ENCODE assay signal across 12 mouse cellular contexts in the genomic region with DNA sequence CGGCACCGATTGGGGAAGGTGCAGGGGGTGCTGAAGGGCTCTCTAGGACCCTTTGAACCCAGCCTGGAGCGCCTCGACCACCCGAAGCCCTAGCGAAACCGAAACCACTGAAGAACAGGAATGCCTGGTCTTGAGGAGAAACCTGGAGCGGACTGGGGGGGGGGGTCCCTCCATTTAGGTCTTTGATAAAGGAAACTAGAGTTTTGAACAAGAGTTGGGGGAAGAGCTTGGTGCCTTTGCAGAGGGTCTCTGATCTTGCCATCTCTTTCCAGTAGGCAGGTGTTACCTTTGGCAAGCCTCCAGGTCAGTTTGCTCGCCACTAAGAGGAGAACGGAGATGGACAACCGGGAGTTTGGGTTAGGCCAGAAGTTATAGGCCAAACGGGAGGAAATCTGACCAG. TPM values are rescaled to one million over a fixed set of nuclear protein-coding genes. Genes with fewer than 3 reads are reported as not detected.
DNase-seq lines count a peak whose midpoint lies in the region; ATAC-seq and TF ChIP-seq lines count a peak whose summit lies in the region.
"Had no signal": no experiment of that assay in that cellular context is flagged by ENCODE, and none has a peak within 500 bp of the region (broad histone marks: within the 10 kb centered on the region; RNA-seq: fewer than 3 reads in every experiment).

No protein-coding gene starts in this region.

- H3K27ac ChIP-seq in heart, embryonic 14.5 days (replicated peaks in 1 of 2; ENCODE audit: control insufficient read depth in 1 of 2, insufficient read depth in 1 of 2, low read depth in 2 of 2, low read length in 2 of 2), result no peak overlapping the region; a peak in 1 of 4 replicates
- H3K27ac ChIP-seq in intestine, postnatal 0 days (ENCODE audit: low read depth, low read length), result no peak overlapping the region
- H3K27ac ChIP-seq in stomach, embryonic 15.5 days, result no peak overlapping the region
- H3K27ac ChIP-seq: hindbrain, postnatal 0 days; left cerebral cortex, adult 2 months; macrophage had no signal

- H3K4me3 ChIP-seq in heart, embryonic 14.5 days (ENCODE audit: control insufficient read depth in 1 of 2, insufficient read depth in 1 of 2, low read depth in 1 of 2, low read length in 2 of 2), result peak overlapping the region; percentile 44 to 50
- peak overlapping the region; percentile 74 for H3K4me3 ChIP-seq in megakaryocyte, embryonic 14.5 days (replicated peaks)
- H3K4me3 ChIP-seq in intestine, postnatal 0 days (ENCODE audit: low read depth, low read length), result peak overlapping the region; percentile 39; the same call in 1 of the 2 replicates
- peak overlapping the region; percentile 41 for H3K4me3 ChIP-seq in stomach, embryonic 15.5 days (replicated peaks)
- H3K4me3 ChIP-seq: left cerebral cortex, adult 2 months had no signal

- DNase-seq in heart, postnatal 25 days (ENCODE audit: low spot score), result no peak
- DNase-seq in cerebellum, adult 18-20 months, result no peak
- DNase-seq: cerebellum, adult 2 months had no signal

- H3K4me1 ChIP-seq in heart, embryonic 14.5 days (ENCODE audit: control insufficient read depth in 2 of 2, insufficient read depth in 2 of 2, low read length in 2 of 2), result peaks cover 3 to 16% of the 10 kb centered on the region in 2 experiments; a peak in 3 of 4 replicates
- H3K4me1 ChIP-seq in megakaryocyte, embryonic 14.5 days, result peaks cover 43% of the 10 kb centered on the region
- H3K4me1 ChIP-seq in intestine, postnatal 0 days (replicated peaks; ENCODE audit: control insufficient read depth, insufficient read depth, low read length), result no peaks in the 10 kb centered on the region
- peaks cover 21% of the 10 kb centered on the region for H3K4me1 ChIP-seq in stomach, embryonic 15.5 days

- H3K27me3 ChIP-seq in heart, embryonic 14.5 days (ENCODE audit: control insufficient read depth, insufficient read depth, low read length), result peaks cover 89% of the 10 kb centered on the region
- peaks cover 99% of the 10 kb centered on the region for H3K27me3 ChIP-seq in megakaryocyte, embryonic 14.5 days (replicated peaks)
- H3K27me3 ChIP-seq in intestine, postnatal 0 days (replicated peaks; ENCODE audit: control insufficient read depth, insufficient read depth, low read length), result peaks cover 99% of the 10 kb centered on the region
- H3K27me3 ChIP-seq in stomach, embryonic 15.5 days (replicated peaks), result peaks cover 92% of the 10 kb centered on the region

- H3K36me3 ChIP-seq in heart, embryonic 14.5 days (ENCODE audit: control insufficient read depth, insufficient read depth, low read length), result no peaks in the 10 kb centered on the region
- no peaks in the 10 kb centered on the region for H3K36me3 ChIP-seq in megakaryocyte, embryonic 14.5 days (replicated peaks; ENCODE audit: low read length)
- no peaks in the 10 kb centered on the region; the same call in 1 of the 2 replicates for H3K36me3 ChIP-seq in intestine, postnatal 0 days (ENCODE audit: control insufficient read depth, insufficient read depth)
- H3K36me3 ChIP-seq in stomach, embryonic 15.5 days, result no peaks in the 10 kb centered on the region

- H3K9ac ChIP-seq in heart, embryonic 14.5 days (ENCODE audit: low read length), result peak overlapping the region; percentile 74
- H3K9ac ChIP-seq in intestine, postnatal 0 days (ENCODE audit: low read depth, low read length), result no peak overlapping the region
- H3K9ac ChIP-seq in stomach, embryonic 15.5 days, result no peak overlapping the region

- H3K4me2 ChIP-seq in heart, embryonic 14.5 days (ENCODE audit: low read length), result peak overlapping the region; percentile 56
- H3K4me2 ChIP-seq in intestine, postnatal 0 days (replicated peaks; ENCODE audit: low read depth), result peak overlapping the region; percentile 37; the same call in 1 of the 2 replicates
- H3K4me2 ChIP-seq in stomach, embryonic 15.5 days, result peak overlapping the region; percentile 9

- TF ChIP-seq CTCF in intestine, postnatal 0 days (IDR thresholded peaks at IDR 0.05; ENCODE audit: low read depth), result no peak

- H3K9me3 ChIP-seq in heart, embryonic 14.5 days (ENCODE audit: control insufficient read depth, low read length), result no peaks in the 10 kb centered on the region
- H3K9me3 ChIP-seq in megakaryocyte, embryonic 14.5 days, result peaks cover 9% of the 10 kb centered on the region
- H3K9me3 ChIP-seq in intestine, postnatal 0 days (ENCODE audit: control insufficient read depth), result no peaks in the 10 kb centered on the region
- no peaks in the 10 kb centered on the region for H3K9me3 ChIP-seq in stomach, embryonic 15.5 days

- intact Hi-C loops in heart, postnatal 25 days (cut with DNase I), result loop anchor here (5.0 to 10.0 kb wide), 3 partner anchors 111 to 546 kb away; partner anchors contain the start of genes Eif3m and Qser1

- ATAC-seq in heart, embryonic 14.5 days (ENCODE audit: insufficient number of reproducible peaks, insufficient read depth, low FRiP score, low read depth), result no peak
- ATAC-seq in megakaryocyte, adult 5-6 weeks (ENCODE audit: poor library complexity, severe bottlenecking), result no peak
- no peak for ATAC-seq in intestine, postnatal 0 days
- ATAC-seq in stomach, embryonic 15.5 days (ENCODE audit: insufficient read depth, low FRiP score, low read depth), result no peak
- ATAC-seq: hindbrain, postnatal 0 days had no signal

- WGBS in heart, embryonic 14.5 days, result 4% methylated on average over 12 of the region's 12 CpGs
- 8% methylated on average over 12 of the region's 12 CpGs for WGBS in intestine, postnatal 0 days
- WGBS in stomach, embryonic 15.5 days, result 7% methylated on average over 12 of the region's 12 CpGs

RNA-seq across cellular contexts. Expression of gene Wt1, which starts 2.2 kb away (rescaled TPM):
- 23.1 and 23.6 TPM in 2 replicates for polyA plus RNA-seq in heart, embryonic 14.5 days (2014; fragmentation: Nextera tagmentation; extraction: Ambion mirVana)
- total RNA-seq in heart, postnatal 25 days (2021), result 1 to 10 TPM; 6.0 to 6.6 TPM
- polyA plus RNA-seq in megakaryocyte, embryonic 14.5 days (2012; ENCODE audit: insufficient read depth, low replicate concordance), result not detected in 2 replicates
- total RNA-seq in megakaryocyte, adult 5-6 weeks (2015), result not detected in 2 replicates
- total RNA-seq in megakaryocyte, adult 5-6 weeks (2017), result not detected in 2 replicates
- polyA plus RNA-seq in intestine, postnatal 0 days (2015; fragmentation: Nextera tagmentation; extraction: Ambion mirVana), result 3.9 TPM in 2 replicates
- 22.3 and 23.3 TPM in 2 replicates for polyA plus RNA-seq in stomach, embryonic 15.5 days (2015; fragmentation: Nextera tagmentation; extraction: Ambion mirVana)
- polyA plus RNA-seq: cerebellum, adult 2 months; macrophage had no signal

RNA-seq across cellular contexts. Expression of gene Gm11060, which starts 36.7 kb away (rescaled TPM):
- polyA plus RNA-seq in heart, embryonic 14.5 days (2014; fragmentation: Nextera tagmentation; extraction: Ambion mirVana), result not detected in 2 replicates
- total RNA-seq in heart, postnatal 25 days (2021), result not detected
- polyA plus RNA-seq in megakaryocyte, embryonic 14.5 days (2012; ENCODE audit: insufficient read depth, low replicate concordance), result not detected in 2 replicates
- not detected in 2 replicates for total RNA-seq in megakaryocyte, adult 5-6 weeks (2015)
- total RNA-seq in megakaryocyte, adult 5-6 weeks (2017), result not detected in 2 replicates
- polyA plus RNA-seq in intestine, postnatal 0 days (2015; fragmentation: Nextera tagmentation; extraction: Ambion mirVana), result not detected in 2 replicates
- polyA plus RNA-seq in stomach, embryonic 15.5 days (2015; fragmentation: Nextera tagmentation; extraction: Ambion mirVana), result not detected in 2 replicates
- total RNA-seq: adrenal gland, postnatal 4 days; hindbrain, postnatal 0 days; left cerebral cortex, adult 2 months had no signal
- polyA plus RNA-seq: cerebellum, adult 2 months; hindbrain, postnatal 0 days; macrophage had no signal
